Mouse (Mus musculus): ENCODE data around the gene Gabra2. TPM values are rescaled to one million over a fixed set of nuclear protein-coding genes. Genes with fewer than 3 reads are reported as not detected.

The Gabra2 gene
- total and polyA plus RNA-seq, 3 experiments = not detected

DNA sequence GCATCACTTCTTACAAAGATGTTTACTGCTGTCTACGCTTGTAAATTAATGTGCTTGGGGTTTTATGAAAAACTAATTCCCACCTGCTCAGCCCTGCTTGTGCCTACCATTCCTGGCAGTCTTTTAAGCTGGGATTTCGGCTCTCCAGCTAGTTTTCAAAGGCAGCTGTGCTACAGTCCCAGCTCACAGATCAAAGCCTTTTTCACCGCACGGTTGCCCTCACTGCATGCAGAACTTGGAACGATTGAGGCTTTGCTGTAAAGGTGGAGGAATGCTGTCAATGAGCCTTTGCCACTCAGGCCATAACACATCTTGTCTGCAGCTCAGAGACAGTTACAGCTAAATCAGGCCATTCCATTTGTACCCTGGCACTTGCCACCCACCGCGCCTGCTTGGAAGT, 37.6 kb downstream of the Gabra2 start:
- H3K9ac ChIP-seq (ENCODE audit: control insufficient read depth, low read depth, low read length, poor library complexity, severe bottlenecking) = no peak overlapping the region
- H3K4me1 ChIP-seq (ENCODE audit: control insufficient read depth in 1 of 2, insufficient read depth in 2 of 2, low read length in 2 of 2) = no peaks in the 10 kb centered on the region
- no peak for TF ChIP-seq POLR2A (IDR thresholded peaks at IDR 0.05; ENCODE audit: control insufficient read depth in 1 of 2, insufficient read depth in 1 of 2, low read depth in 1 of 2, low read length in 2 of 2, poor library complexity in 1 of 2)
- no peak for TF ChIP-seq POLR2AphosphoS2 (IDR thresholded peaks at IDR 0.05; ENCODE audit: low read length)
- TF ChIP-seq USF2 (IDR thresholded peaks at IDR 0.05; ENCODE audit: borderline replicate concordance in 1 of 2, insufficient read depth in 1 of 2, low read depth in 1 of 2, low read length in 2 of 2) = no peak
- TF ChIP-seq ZNF384 (IDR thresholded peaks at IDR 0.05; ENCODE audit: low read depth, low read length) = no peak
- no peak for TF ChIP-seq GATA1 (IDR thresholded peaks at IDR 0.05; ENCODE audit: low read depth, low read length)
- TF ChIP-seq SIN3A (IDR thresholded peaks at IDR 0.05; ENCODE audit: low read length) = no peak
- no peak for TF ChIP-seq UBTF (IDR thresholded peaks at IDR 0.05; ENCODE audit: borderline replicate concordance, insufficient read depth, low read depth, low read length)
- no peak for TF ChIP-seq GABPA (IDR thresholded peaks at IDR 0.05; ENCODE audit: low read depth, low read length)
- no peak for TF ChIP-seq MAFK (IDR thresholded peaks at IDR 0.05; ENCODE audit: borderline replicate concordance, low read depth, low read length)
- no peak for TF ChIP-seq MEF2A (IDR thresholded peaks at IDR 0.05; ENCODE audit: extremely low read depth, insufficient replicate concordance, low read depth, low read length, poor library complexity, severe bottlenecking)
- no peak for TF ChIP-seq MXI1 (IDR thresholded peaks at IDR 0.05; ENCODE audit: low read depth, low read length)
- TF ChIP-seq ZKSCAN1 (IDR thresholded peaks at IDR 0.05; ENCODE audit: low read depth, low read length) = no peak
- TF ChIP-seq ZC3H11A (IDR thresholded peaks at IDR 0.05; ENCODE audit: low read depth, low read length) = no peak
- no peak for TF ChIP-seq CTCF (IDR thresholded peaks at IDR 0.05 in 2 of 3, conservative IDR thresholded peaks at IDR 0.05 in 1 of 3; ENCODE audit: control insufficient read depth in 1 of 3, insufficient read depth in 1 of 3, low read depth in 2 of 3, low read length in 3 of 3, poor library complexity in 1 of 3, severe bottlenecking in 1 of 3)
- no peak for TF ChIP-seq CHD1 (IDR thresholded peaks at IDR 0.05; ENCODE audit: low read depth, low read length)
- H3K4me3 ChIP-seq (ENCODE audit: control insufficient read depth in 1 of 2, insufficient read depth in 1 of 2, low read depth in 2 of 2, low read length in 2 of 2) = no peak overlapping the region
- H3K27ac ChIP-seq (ENCODE audit: control insufficient read depth, low read depth, low read length) = no peak overlapping the region
- no peaks in the 10 kb centered on the region for H3K27me3 ChIP-seq (ENCODE audit: control insufficient read depth in 1 of 2, insufficient read depth in 2 of 2, low read length in 2 of 2)
- H3K9me3 ChIP-seq (replicated peaks; ENCODE audit: insufficient read depth, low read length) = no peaks in the 10 kb centered on the region
- H3K79me2 ChIP-seq (ENCODE audit: control insufficient read depth, insufficient read depth, low read length, poor library complexity) = no peaks in the 10 kb centered on the region
- no peak for DNase-seq (ENCODE audit: low read depth, low spot score)
- no peaks in the 10 kb centered on the region for H3K36me3 ChIP-seq (ENCODE audit: control insufficient read depth in 1 of 2, insufficient read depth in 2 of 2, low read length in 2 of 2)

- Histone ChIP-seq H3K9me3 (replicated peaks; ENCODE audit: insufficient read depth, low read length) (no peaks in the 10 kb centered on the region), H3K4me3 (ENCODE audit: control insufficient read depth in 1 of 2, insufficient read depth in 1 of 2, low read depth in 2 of 2, low read length in 2 of 2) (no peak overlapping the region), H3K27ac (ENCODE audit: control insufficient read depth, low read depth, low read length) (no peak overlapping the region), H3K36me3 (ENCODE audit: control insufficient read depth in 1 of 2, insufficient read depth in 2 of 2, low read length in 2 of 2) (no peaks in the 10 kb centered on the region), H3K4me1 (ENCODE audit: control insufficient read depth in 1 of 2, insufficient read depth in 2 of 2, low read length in 2 of 2) (no peaks in the 10 kb centered on the region), H3K27me3 (ENCODE audit: control insufficient read depth in 1 of 2, insufficient read depth in 2 of 2, low read length in 2 of 2) (no peaks in the 10 kb centered on the region), H3K79me2 (ENCODE audit: control insufficient read depth, insufficient read depth, low read length, poor library complexity) (no peaks in the 10 kb centered on the region), H3K9ac (ENCODE audit: control insufficient read depth, low read depth, low read length, poor library complexity, severe bottlenecking) (no peak overlapping the region)
- no peak for TF ChIP-seq MXI1 (IDR thresholded peaks at IDR 0.05; ENCODE audit: low read depth, low read length)
- no peak for TF ChIP-seq NELFE (IDR thresholded peaks at IDR 0.05; ENCODE audit: low read depth, low read length)
- TF ChIP-seq GATA1 (IDR thresholded peaks at IDR 0.05; ENCODE audit: low read depth, low read length) = no peak
- no peak for TF ChIP-seq MAFK (IDR thresholded peaks at IDR 0.05; ENCODE audit: borderline replicate concordance, low read depth, low read length)
- TF ChIP-seq ZNF384 (IDR thresholded peaks at IDR 0.05; ENCODE audit: low read depth, low read length) = no peak
- TF ChIP-seq POLR2A (IDR thresholded peaks at IDR 0.05; ENCODE audit: control insufficient read depth in 1 of 2, insufficient read depth in 1 of 2, low read depth in 1 of 2, low read length in 2 of 2, poor library complexity in 1 of 2) = no peak
- no peak for TF ChIP-seq TBP (IDR thresholded peaks at IDR 0.05; ENCODE audit: low read depth, low read length)
- TF ChIP-seq MEF2A (IDR thresholded peaks at IDR 0.05; ENCODE audit: extremely low read depth, insufficient replicate concordance, low read depth, low read length, poor library complexity, severe bottlenecking) = no peak
- no peak for TF ChIP-seq E2F4 (IDR thresholded peaks at IDR 0.05; ENCODE audit: borderline replicate concordance, low read depth, low read length)
- no peak for TF ChIP-seq CTCF (IDR thresholded peaks at IDR 0.05 in 2 of 3, conservative IDR thresholded peaks at IDR 0.05 in 1 of 3; ENCODE audit: control insufficient read depth in 1 of 3, insufficient read depth in 1 of 3, low read depth in 2 of 3, low read length in 3 of 3, poor library complexity in 1 of 3, severe bottlenecking in 1 of 3)
- no peak for TF ChIP-seq RCOR1 (IDR thresholded peaks at IDR 0.05; ENCODE audit: low read depth, low read length)
- DNase-seq (ENCODE audit: low read depth, low spot score) = no peak
Measured at GRCm38 (mm10) chr5:71037352-71037751, 58.3 kb downstream of the Gabra2 start.

All from MEL (cell line).